Mouse (Mus musculus) stomach, postnatal 0 days (tissue): Measurements from ENCODE around the gene Glra1.

ENCODE experiments used
- CTCF ChIP-seq: IDR thresholded peaks from 2 replicates; pipeline ENCODE4 v1.5.1; 2016; ENCODE audit warnings: antibody characterized with exemption, low read depth, mild to moderate bottlenecking, moderate library complexity
- EP300 ChIP-seq: optimal IDR thresholded peaks from 2 replicates; pipeline ENCODE3; 2016; ENCODE audit warnings: antibody characterized with exemption

DNA sequence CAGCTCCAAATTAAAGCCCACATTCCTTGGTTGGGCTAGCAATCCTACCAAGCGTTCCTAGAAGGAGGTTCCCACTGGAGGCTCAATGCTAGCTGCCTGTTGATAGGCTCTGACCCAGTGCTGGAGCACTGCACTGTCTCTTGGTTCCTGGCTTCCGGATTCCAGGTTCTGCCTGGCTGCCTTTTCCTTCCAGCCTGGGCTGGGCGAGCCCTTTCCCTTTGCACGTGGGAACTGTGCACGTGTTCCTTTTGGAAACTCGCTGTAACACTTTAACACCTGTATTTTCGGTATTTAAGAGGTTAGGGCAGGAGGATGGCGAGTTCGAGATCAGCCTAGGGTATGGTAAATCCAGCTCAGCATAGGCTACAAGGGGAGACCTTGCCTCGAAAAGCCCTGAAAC is 140.0 kb downstream of the Glra1 start:
- TF ChIP-seq CTCF (no peak), EP300 (no peak)
